In genomic region chr7:49392834-49393233, GRCm38 (mm10) we compare ENCODE assay signal across 15 mouse cellular contexts.
DNase-seq lines count a peak whose midpoint lies in the region; ATAC-seq and TF ChIP-seq lines count a peak whose summit lies in the region.
"Had no signal": no experiment of that assay in that cellular context is flagged by ENCODE, and none has a peak within 500 bp of the region (broad histone marks: within the 10 kb centered on the region; RNA-seq: fewer than 3 reads in every experiment).

No protein-coding gene starts in this region.

- ATAC-seq in neural tube, embryonic 13.5 days (ENCODE audit: low read depth): no peak
- ATAC-seq in lung, postnatal 0 days: peak; percentile 12; the same call in 1 of the 2 replicates
- no peak for ATAC-seq in inflammation-experienced regulatory T-cells, adult 6 months
- ATAC-seq: intestine, postnatal 0 days had no signal

- whole genome bisulfite sequencing in neural tube, embryonic 13.5 days: 78% methylated on average over 3 of the region's 3 CpGs
- WGBS in lung, postnatal 0 days: 31% methylated on average over 3 of the region's 3 CpGs

- H3K27me3 ChIP-seq in neural tube, embryonic 13.5 days: no peaks in the 10 kb centered on the region
- H3K27me3 ChIP-seq in lung, postnatal 0 days (replicated peaks; ENCODE audit: insufficient read depth, low read length): no peaks in the 10 kb centered on the region
- H3K27me3 ChIP-seq: heart, embryonic 15.5 days had no signal

- H3K9ac ChIP-seq in neural tube, embryonic 13.5 days: no peak overlapping the region
- no peak overlapping the region for H3K9ac ChIP-seq in lung, postnatal 0 days (replicated peaks; ENCODE audit: low read depth)
- H3K9ac ChIP-seq: heart, embryonic 15.5 days; liver, embryonic 14.5 days had no signal

- no peak for TF ChIP-seq EP300 in lung, postnatal 0 days (IDR thresholded peaks at IDR 0.05)

- no peak overlapping the region for H3K4me2 ChIP-seq in neural tube, embryonic 13.5 days
- no peak overlapping the region for H3K4me2 ChIP-seq in lung, postnatal 0 days (replicated peaks; ENCODE audit: low read depth, low read length)
- H3K4me2 ChIP-seq: heart, embryonic 15.5 days had no signal

- DNase-seq in gastrocnemius, adult 2 months: no peak
- no peak for DNase-seq in gastrocnemius, postnatal 14 days
- no peak for DNase-seq in neural tube, embryonic 10.5 days (ENCODE audit: extremely low spot score, low spot score)
- no peak for DNase-seq in lung, postnatal 0 days (ENCODE audit: low spot score)
- DNase-seq in cerebellum, adult 18-20 months: no peak
- DNase-seq in urinary bladder, postnatal 4 days (ENCODE audit: low spot score in 2 of 2): no peak
- DNase-seq: adrenal gland, postnatal 25 days; gastrocnemius, postnatal 10 days; kidney, postnatal 36 days; thymus, adult 18-20 months had no signal

- H3K9me3 ChIP-seq in neural tube, embryonic 13.5 days: no peaks in the 10 kb centered on the region
- no peaks in the 10 kb centered on the region for H3K9me3 ChIP-seq in lung, postnatal 0 days (ENCODE audit: low read length)
- H3K9me3 ChIP-seq: heart, embryonic 15.5 days had no signal

- H3K4me1 ChIP-seq in neural tube, embryonic 13.5 days (replicated peaks): peaks cover 59% of the 10 kb centered on the region
- H3K4me1 ChIP-seq in lung, postnatal 0 days (ENCODE audit: insufficient read depth, low read depth, low read length): peaks cover 5% of the 10 kb centered on the region; the same call in 1 of the 2 replicates

- TF ChIP-seq CTCF in gastrocnemius, adult 2 months (IDR thresholded peaks at IDR 0.05): no peak
- no peak for TF ChIP-seq CTCF in lung, postnatal 0 days (IDR thresholded peaks at IDR 0.05)

- no peaks in the 10 kb centered on the region for H3K36me3 ChIP-seq in neural tube, embryonic 13.5 days
- H3K36me3 ChIP-seq in lung, postnatal 0 days (ENCODE audit: insufficient read depth, low read length): no peaks in the 10 kb centered on the region
- H3K36me3 ChIP-seq: heart, embryonic 15.5 days had no signal

- peak overlapping the region; percentile 20; the same call in 1 of the 2 replicates for H3K27ac ChIP-seq in gastrocnemius, adult 2 months
- peak overlapping the region; percentile 49 for H3K27ac ChIP-seq in neural tube, embryonic 13.5 days (replicated peaks)
- 0 out of 2 replicates have a peak overlapping the region, but pooled peaks have one; percentile 26 for H3K27ac ChIP-seq in lung, postnatal 0 days (ENCODE audit: low read length)
- H3K27ac ChIP-seq: heart, embryonic 15.5 days; liver, embryonic 14.5 days had no signal

- H3K4me3 ChIP-seq in gastrocnemius, adult 2 months: no peak overlapping the region
- H3K4me3 ChIP-seq in neural tube, embryonic 13.5 days: no peak overlapping the region
- no peak overlapping the region for H3K4me3 ChIP-seq in lung, postnatal 0 days (ENCODE audit: low read depth, low read length)
- H3K4me3 ChIP-seq: heart, embryonic 15.5 days had no signal

- intact Hi-C loops in gastrocnemius, adult 2 months (cut with DNase I): no loop called here
- intact Hi-C loops in gastrocnemius, postnatal 14 days (cut with DNase I; ENCODE audit: low total_unique reads): no loop called here
